Mouse (Mus musculus) megakaryocyte, embryonic 14.5 days (primary cell): ENCODE measurements around the gene Rfx4. TPM values are rescaled to one million over a fixed set of nuclear protein-coding genes. Genes with fewer than 3 reads are reported as not detected.
A peak's percentile ranks its signal among the peaks of the same experiment; 100 is the strongest.

ENCODE experiments used
- H3K27me3 ChIP-seq: replicated peaks from 2 replicates; pipeline ENCODE3; 2012; ENCODE audit warnings: inconsistent platforms
- H3K36me3 ChIP-seq: replicated peaks from 2 replicates; pipeline ENCODE3; 2012; ENCODE audit warnings: low read length, inconsistent platforms, mixed read lengths
- H3K4me1 ChIP-seq: 2 replicates; pipeline ENCODE4 v1.6.1; 2012; ENCODE audit warnings: inconsistent platforms
- H3K4me3 ChIP-seq: replicated peaks from 2 replicates; pipeline ENCODE3; 2012; ENCODE audit warnings: moderate library complexity, mild to moderate bottlenecking, inconsistent platforms
- H3K9me3 ChIP-seq: 2 replicates; pipeline ENCODE4 v1.6.1; 2012; ENCODE audit warnings: inconsistent platforms
- FLI1 ChIP-seq: IDR thresholded peaks from 2 replicates; pipeline ENCODE4 v1.6.1; 2012; ENCODE audit warnings: low read length, inconsistent platforms, mixed read lengths
- GATA1 ChIP-seq: IDR thresholded peaks from 3 replicates; pipeline ENCODE4 v1.6.1; 2012; ENCODE audit warnings: mixed read lengths, low read length, inconsistent platforms, borderline replicate concordance
- polyA plus RNA-seq: library from polyadenylated mRNA; stranded (reverse); fragments of >175 nt; gene quantifications from 2 replicates; pipeline ENCODE4 v1.2.3, GENCODE M21; 2012; ENCODE audit warnings: low replicate concordance; ENCODE audit not compliant: insufficient read depth

Rfx4 gene
- polyA plus RNA-seq, 1 experiment, result not detected

GRCm38 (mm10) chr10:84858806-84859496 is 103.1 kb downstream of the Rfx4 start:
- H3K4me1 ChIP-seq, result peaks cover 22% of the 10 kb centered on the region
- H3K36me3 ChIP-seq, result no peaks in the 10 kb centered on the region
- TF ChIP-seq GATA1 (no peak), FLI1 (no peak)
- peaks cover 3% of the 10 kb centered on the region; the same call in 1 of the 2 replicates for H3K9me3 ChIP-seq
- H3K4me3 ChIP-seq, result no peak overlapping the region
- peaks cover 51% of the 10 kb centered on the region for H3K27me3 ChIP-seq

- H3K36me3 ChIP-seq, result no peaks in the 10 kb centered on the region
- H3K27me3 ChIP-seq, result peaks cover 56% of the 10 kb centered on the region
- H3K4me1 ChIP-seq, result peaks cover 16% of the 10 kb centered on the region
- peaks cover 9% of the 10 kb centered on the region for H3K9me3 ChIP-seq
- H3K4me3 ChIP-seq, result no peak overlapping the region
- TF ChIP-seq GATA1 (no peak), FLI1 (no peak)
Measured at GRCm38 (mm10) chr10:84859556-84860380, 103.9 kb downstream of the Rfx4 start.

GRCm38 (mm10) chr10:84863488-84863887 is 107.6 kb downstream of the Rfx4 start:
- Histone ChIP-seq H3K36me3 (no peaks in the 10 kb centered on the region), H3K27me3 (peaks cover 55% of the 10 kb centered on the region), H3K4me1 (peaks cover 14% of the 10 kb centered on the region), H3K4me3 (no peak overlapping the region), H3K9me3 (peaks cover 17% of the 10 kb centered on the region)
- TF ChIP-seq FLI1, result no peak
- no peak for TF ChIP-seq GATA1

- peaks cover 17% of the 10 kb centered on the region for H3K9me3 ChIP-seq
- H3K4me3 ChIP-seq, result no peak overlapping the region
- H3K4me1 ChIP-seq, result peaks cover 16% of the 10 kb centered on the region
- peaks cover 52% of the 10 kb centered on the region for H3K27me3 ChIP-seq
- H3K36me3 ChIP-seq, result no peaks in the 10 kb centered on the region
- TF ChIP-seq FLI1 (no peak), GATA1 (no peak)
Measured at GRCm38 (mm10) chr10:84867577-84867976, 111.7 kb downstream of the Rfx4 start.

DNA sequence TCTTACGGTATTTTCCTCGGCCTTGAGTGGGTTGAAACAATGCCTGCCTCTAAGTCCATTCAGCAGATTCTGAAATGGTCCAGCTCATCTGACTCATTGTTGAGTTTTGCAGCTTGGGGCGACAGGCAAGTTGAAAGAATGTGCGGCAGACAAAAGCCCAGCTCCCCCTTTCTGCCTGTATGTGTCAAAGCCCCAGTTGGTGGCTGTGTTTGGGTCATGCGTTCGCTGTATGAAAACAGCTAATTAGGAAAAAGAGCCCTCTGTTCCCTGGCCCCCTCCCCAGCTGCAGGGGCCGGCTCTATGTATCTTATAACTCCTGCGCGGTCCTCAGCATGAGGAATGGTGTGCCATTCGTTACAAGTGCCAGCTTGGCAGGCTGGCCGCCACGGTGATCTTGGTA is 115.4 kb downstream of the Rfx4 start:
- Histone ChIP-seq H3K4me1 (peaks cover 22% of the 10 kb centered on the region), H3K4me3 (no peak overlapping the region), H3K9me3 (no peaks in the 10 kb centered on the region), H3K27me3 (peaks cover 33% of the 10 kb centered on the region), H3K36me3 (no peaks in the 10 kb centered on the region)
- TF ChIP-seq FLI1 (no peak), GATA1 (no peak)

- TF ChIP-seq FLI1 (no peak), GATA1 (no peak)
- Histone ChIP-seq H3K9me3 (no peaks in the 10 kb centered on the region), H3K36me3 (no peaks in the 10 kb centered on the region), H3K27me3 (peaks cover 33% of the 10 kb centered on the region), H3K4me1 (peaks cover 19% of the 10 kb centered on the region), H3K4me3 (no peak overlapping the region)
Measured at GRCm38 (mm10) chr10:84871921-84872320, 116.1 kb downstream of the Rfx4 start.

DNA sequence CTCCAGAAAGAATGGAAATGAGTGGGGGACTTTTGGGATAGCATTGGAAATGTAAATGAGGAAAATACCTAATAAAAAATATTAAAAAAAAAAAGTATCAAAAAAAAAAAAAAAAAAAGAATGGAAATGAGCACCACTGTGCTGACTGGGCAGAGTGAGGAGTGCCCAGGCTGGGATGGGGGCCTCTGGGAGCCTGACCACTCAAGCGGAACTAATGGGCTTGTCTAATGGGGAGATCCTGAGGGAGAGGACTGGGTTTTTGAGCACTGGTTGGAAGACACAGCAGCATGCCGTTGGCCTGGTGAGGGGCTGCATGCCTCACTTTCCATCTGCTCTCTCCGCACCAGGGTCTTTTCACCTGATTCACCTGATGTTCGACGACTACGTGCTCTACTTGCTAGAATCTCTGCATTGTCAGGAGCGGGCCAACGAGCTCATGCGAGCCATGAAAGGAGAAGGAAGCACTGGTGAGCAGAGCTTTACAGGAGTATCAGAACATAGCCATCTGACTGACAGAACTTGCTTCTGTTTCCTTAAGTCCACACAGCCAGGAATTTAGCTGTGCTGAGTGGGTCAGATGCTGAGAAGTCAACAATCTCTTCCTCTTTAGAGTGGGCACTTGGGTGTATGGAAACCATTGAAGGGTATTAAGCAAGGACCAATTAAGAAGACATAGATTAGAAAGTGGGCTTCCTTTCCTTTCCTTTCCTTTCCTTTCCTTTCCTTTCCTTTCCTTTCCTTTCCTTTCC is 124.1 kb downstream of the Rfx4 start:
- H3K4me3 ChIP-seq, result no peak overlapping the region
- no peaks in the 10 kb centered on the region for H3K36me3 ChIP-seq
- H3K9me3 ChIP-seq, result no peaks in the 10 kb centered on the region
- peaks cover 10% of the 10 kb centered on the region for H3K27me3 ChIP-seq
- peaks cover 47% of the 10 kb centered on the region for H3K4me1 ChIP-seq
- TF ChIP-seq FLI1 (no peak), GATA1 (no peak)

DNA sequence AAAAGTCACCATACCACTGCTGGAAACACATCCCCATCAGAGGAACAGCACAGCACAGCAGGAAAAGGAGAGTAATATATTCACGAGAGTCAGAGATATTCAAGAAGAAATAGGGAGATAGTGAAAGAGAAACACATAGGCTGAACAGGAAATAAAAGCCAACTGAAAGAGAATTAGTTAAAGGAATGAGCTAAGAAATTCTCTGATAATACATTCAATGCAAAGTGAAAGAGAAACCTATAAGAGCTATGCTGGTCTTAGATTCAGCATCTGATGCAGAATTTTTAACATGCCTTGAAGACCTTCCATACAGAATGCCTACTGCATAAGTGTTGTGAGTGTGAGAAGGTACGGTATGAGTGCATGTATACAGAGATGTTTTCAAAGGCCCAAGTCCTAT is 126.7 kb downstream of the Rfx4 start:
- no peaks in the 10 kb centered on the region for H3K36me3 ChIP-seq
- H3K4me1 ChIP-seq, result peaks cover 63% of the 10 kb centered on the region
- H3K9me3 ChIP-seq, result no peaks in the 10 kb centered on the region
- peak overlapping the region; percentile 23 for H3K4me3 ChIP-seq
- H3K27me3 ChIP-seq, result peaks cover 10% of the 10 kb centered on the region
- TF ChIP-seq FLI1, result no peak
- TF ChIP-seq GATA1, result no peak

- no peak overlapping the region for H3K4me3 ChIP-seq
- TF ChIP-seq FLI1 (no peak), GATA1 (no peak)
- peaks cover 70% of the 10 kb centered on the region for H3K4me1 ChIP-seq
- peaks cover 5% of the 10 kb centered on the region for H3K27me3 ChIP-seq
- H3K36me3 ChIP-seq, result no peaks in the 10 kb centered on the region
- H3K9me3 ChIP-seq, result no peaks in the 10 kb centered on the region
Measured at GRCm38 (mm10) chr10:84885341-84885884, 129.6 kb downstream of the Rfx4 start.
